Mouse (Mus musculus): ENCODE data around the gene Lzts3. TPM values are rescaled to one million over a fixed set of nuclear protein-coding genes. Genes with fewer than 3 reads are reported as not detected.
A peak's percentile ranks its signal among the peaks of the same experiment; 100 is the strongest.

Lzts3 gene
- polyA plus RNA-seq, 1 experiment from 2014 or later, result 1.4 TPM

DNA sequence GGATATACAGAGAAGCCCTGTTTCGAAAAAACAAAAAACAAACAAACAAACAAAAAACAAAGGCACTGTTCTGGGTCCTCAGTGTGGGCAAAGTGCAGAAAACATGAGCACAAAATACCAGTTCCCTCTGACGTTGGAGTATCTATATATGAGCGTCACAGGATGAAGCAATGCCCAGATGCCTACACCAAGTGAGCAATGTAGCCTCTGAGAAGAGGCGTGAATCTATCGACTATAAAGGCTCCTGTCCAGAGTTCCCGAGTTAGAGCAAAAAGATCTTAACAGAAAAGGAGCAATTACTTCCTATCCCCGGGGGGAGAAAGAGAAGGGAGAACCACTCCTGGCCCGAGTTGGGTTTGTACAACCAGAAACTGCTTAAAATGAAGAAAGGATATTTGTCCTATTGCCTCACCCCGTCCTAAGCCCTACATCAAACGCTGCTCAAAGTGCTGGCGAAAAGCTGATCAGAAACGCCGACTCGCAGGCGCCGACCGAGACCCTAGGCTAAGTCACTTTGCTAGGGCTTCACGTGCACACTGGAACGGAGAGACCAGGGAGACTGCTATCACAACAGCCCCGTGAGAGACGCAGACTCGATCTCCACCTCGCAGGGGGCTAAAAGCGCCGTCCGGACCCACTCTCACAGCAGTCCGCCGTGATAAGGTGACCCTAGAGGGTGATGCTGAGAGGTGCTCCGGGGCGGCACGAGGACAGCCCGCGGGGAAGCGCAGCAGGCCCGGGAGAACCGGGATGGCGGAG lies 13.3 kb downstream of the Lzts3 start:
- Histone ChIP-seq H3K4me3 (ENCODE audit: inconsistent target) (peak overlapping the region; percentile 97), H3K36me3 (ENCODE audit: inconsistent target) (peaks cover 19% of the 10 kb centered on the region; the same call in 1 of the 2 replicates), H3K79me2 (ENCODE audit: inconsistent target) (peaks cover 56% of the 10 kb centered on the region), H3K27ac (peak overlapping the region; percentile 28)
- 1% methylated on average over 37 of the region's 37 CpGs for WGBS (ENCODE audit: missing documents)

DNA sequence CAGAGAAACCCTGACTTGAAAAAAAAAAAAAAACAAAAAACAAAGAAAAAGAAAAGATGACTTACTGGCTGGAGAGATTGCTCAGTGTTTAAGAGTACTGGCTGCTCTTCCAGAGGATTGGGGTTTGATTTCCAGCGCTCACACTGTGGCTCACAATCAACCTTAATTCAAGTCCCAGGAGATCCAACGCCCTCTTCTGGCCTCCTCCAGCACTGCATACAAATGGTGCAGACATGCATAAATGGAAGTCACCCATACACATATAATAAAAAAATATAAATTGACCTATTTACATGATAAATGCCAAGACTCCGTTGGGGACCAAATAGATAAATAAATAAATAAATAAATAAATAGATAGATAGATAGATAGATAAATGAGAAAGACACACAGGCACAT lies 14.2 kb downstream of the Lzts3 start:
- WGBS (ENCODE audit: missing documents), result 69% methylated on average over 3 of the region's 3 CpGs
- Histone ChIP-seq H3K36me3 (ENCODE audit: inconsistent target) (peaks cover 19% of the 10 kb centered on the region; the same call in 1 of the 2 replicates), H3K79me2 (ENCODE audit: inconsistent target) (peaks cover 65% of the 10 kb centered on the region), H3K27ac (no peak overlapping the region), H3K4me3 (ENCODE audit: inconsistent target) (peak overlapping the region; percentile 97; the same call in 1 of the 2 replicates)

DNA sequence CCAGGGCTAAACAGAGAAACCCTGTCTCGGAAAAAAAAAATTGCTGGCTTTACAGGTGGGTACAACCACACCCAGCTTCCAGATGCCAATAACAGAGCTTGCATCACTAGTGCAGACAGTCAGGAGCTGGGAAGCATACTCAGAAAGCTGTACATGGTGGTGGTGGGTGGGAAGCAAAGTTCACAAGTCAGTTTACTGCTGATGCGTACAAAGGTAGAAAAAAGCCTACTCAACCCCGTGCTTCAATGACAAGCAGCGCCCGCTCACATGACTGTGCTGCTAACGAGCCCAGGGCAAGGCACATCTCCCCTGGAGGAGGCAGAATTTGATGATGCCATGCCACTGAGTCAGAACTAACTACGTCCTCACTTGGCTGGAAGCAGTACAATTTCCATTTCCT lies 23.6 kb downstream of the Lzts3 start:
- Histone ChIP-seq H3K4me3 (ENCODE audit: inconsistent target) (no peak overlapping the region), H3K79me2 (ENCODE audit: inconsistent target) (peaks cover 33% of the 10 kb centered on the region), H3K27ac (no peak overlapping the region), H3K36me3 (ENCODE audit: inconsistent target) (peaks cover 32% of the 10 kb centered on the region)
- 89% methylated on average over 7 of the region's 7 CpGs for WGBS (ENCODE audit: missing documents)

DNA sequence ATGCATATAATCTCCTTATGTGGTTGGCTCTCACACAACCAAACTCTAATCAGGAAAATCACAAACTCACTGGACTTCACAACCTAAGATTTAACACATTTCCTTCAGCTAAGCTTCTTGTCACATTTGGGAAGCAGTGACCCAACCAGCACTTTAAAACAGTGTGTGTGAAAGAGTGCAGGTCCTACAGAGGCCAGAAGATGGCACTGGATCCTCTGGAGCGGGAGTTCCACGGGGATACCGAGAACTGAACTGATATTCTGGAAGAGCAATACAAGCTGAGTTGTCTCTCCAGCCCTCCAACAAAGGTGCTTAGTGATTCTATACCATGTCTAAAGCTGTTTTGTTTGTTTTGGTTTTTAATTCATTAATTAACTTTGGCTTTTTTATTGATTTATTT lies 29.5 kb downstream of the Lzts3 start:
- Histone ChIP-seq H3K79me2 (ENCODE audit: inconsistent target) (no peaks in the 10 kb centered on the region), H3K27ac (no peak overlapping the region), H3K4me3 (ENCODE audit: inconsistent target) (no peak overlapping the region), H3K36me3 (ENCODE audit: inconsistent target) (peaks cover 18% of the 10 kb centered on the region)
- 86% methylated on average over 3 of the region's 3 CpGs for WGBS (ENCODE audit: missing documents)

DNA sequence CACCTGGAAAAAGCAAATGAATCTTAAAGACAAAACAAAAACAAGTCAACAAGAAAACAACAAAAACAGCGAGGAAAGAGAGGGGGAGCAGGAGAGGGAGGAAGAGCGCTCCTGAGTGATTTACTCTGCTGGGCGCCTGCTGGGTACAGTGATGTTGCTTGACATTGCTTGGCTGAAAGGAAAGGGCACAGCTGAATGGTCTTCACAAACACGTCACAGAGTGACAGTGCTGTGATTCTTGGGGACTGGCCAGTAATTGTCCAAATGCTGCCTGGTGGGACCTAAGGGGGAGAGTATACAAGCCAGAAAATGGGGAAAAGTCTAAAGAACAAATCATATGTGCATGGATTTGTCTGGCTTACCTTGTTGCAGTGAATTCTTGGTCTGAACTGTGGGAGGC lies 40.4 kb downstream of the Lzts3 start:
- Histone ChIP-seq H3K27ac (no peak overlapping the region), H3K79me2 (ENCODE audit: inconsistent target) (no peaks in the 10 kb centered on the region), H3K36me3 (ENCODE audit: inconsistent target) (peaks cover 42% of the 10 kb centered on the region), H3K4me3 (ENCODE audit: inconsistent target) (no peak overlapping the region)
- WGBS (ENCODE audit: missing documents), result 94% methylated on average over 4 of the region's 4 CpGs

DNA sequence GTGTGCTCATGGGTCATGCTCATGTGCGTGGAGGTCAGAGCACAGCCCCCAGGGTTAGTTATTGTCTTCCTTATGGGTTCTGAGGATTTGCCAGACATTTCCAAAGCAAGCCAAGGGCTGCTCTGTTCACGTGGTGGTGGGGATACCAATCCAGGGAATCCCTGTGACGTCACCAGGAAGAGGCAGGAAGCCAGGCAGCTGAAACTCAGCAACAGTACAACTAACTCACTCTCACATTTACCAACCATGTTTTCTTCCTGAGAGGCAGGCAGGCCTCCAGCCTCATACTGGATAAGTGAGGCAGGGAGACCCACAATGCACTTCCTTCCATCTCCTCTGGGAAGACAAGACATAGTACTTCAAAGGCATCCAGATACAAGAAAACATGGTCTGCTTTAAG lies 44.2 kb downstream of the Lzts3 start:
- H3K4me3 ChIP-seq (ENCODE audit: inconsistent target), result no peak overlapping the region
- 95% methylated on average over 3 of the region's 3 CpGs for WGBS (ENCODE audit: missing documents)
- peaks cover 40% of the 10 kb centered on the region for H3K36me3 ChIP-seq (ENCODE audit: inconsistent target)
- H3K79me2 ChIP-seq (ENCODE audit: inconsistent target), result no peaks in the 10 kb centered on the region
- no peak overlapping the region for H3K27ac ChIP-seq

DNA sequence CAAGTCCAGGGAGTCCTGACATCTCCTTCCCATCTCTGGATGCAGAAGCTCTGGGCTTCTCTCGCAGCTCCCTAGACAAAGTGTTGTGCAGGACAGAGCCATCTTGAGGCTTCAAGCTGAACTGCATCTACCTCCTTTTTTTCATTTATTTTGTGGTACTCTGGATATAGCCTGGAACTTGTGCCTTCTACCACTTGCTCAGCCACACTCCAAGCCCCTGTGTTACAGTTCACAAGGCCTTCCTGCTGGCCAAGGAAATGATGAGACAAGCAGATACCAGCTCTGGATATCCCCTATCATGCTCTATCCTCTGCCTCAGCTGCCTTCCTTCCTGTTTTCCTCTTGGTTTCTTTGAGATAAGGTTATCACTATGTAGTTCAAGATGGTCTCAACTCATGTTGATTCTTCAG lies 45.0 kb downstream of the Lzts3 start:
- WGBS (ENCODE audit: missing documents), result 60% methylated on average over 1 of the region's 1 CpGs
- H3K4me3 ChIP-seq (ENCODE audit: inconsistent target), result no peak overlapping the region
- H3K27ac ChIP-seq, result no peak overlapping the region
- peaks cover 32% of the 10 kb centered on the region for H3K36me3 ChIP-seq (ENCODE audit: inconsistent target)
- H3K79me2 ChIP-seq (ENCODE audit: inconsistent target), result no peaks in the 10 kb centered on the region

DNA sequence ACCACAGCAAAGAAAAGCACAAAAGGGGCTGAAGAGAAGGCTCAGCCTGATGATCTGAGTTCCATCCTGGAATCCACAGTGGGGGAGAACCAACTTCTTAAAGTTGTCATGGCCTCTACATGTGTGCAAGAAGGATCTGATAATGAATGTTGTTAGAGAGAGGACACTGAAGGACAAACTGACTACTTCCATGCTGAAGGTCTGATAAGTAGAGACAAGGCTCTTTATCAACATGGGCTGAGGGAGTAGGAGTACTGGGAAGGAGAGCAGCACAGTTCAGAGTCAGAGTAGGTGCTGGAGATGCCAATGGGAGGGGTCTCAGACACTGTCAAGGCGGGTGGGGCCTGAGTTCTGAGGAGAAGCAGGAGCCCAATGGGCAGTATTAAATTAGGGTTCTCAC lies 47.0 kb downstream of the Lzts3 start:
- Histone ChIP-seq H3K27ac (no peak overlapping the region), H3K4me3 (ENCODE audit: inconsistent target) (no peak overlapping the region), H3K36me3 (ENCODE audit: inconsistent target) (peaks cover 31% of the 10 kb centered on the region), H3K79me2 (ENCODE audit: inconsistent target) (no peaks in the 10 kb centered on the region)
- 100% methylated on average over 1 of the region's 1 CpGs for WGBS (ENCODE audit: missing documents)

DNA sequence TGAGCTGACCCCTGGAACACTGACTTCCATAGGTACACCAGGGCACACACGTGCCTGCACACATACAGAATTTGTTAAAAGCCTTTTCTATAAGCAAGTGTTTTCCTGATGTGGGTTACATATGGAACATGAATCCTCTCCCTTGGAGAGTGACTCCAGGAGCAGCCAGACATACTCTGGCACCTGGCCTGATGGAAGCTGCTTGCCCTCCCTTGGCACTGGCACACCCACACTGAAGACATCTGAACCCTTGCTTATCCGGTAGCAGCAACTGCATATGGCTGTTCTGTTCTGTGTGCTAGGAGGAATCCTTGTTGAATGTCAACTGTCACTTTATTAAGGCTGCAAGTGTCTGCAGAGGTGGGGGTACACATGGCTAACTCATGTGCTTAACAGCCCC lies 51.6 kb downstream of the Lzts3 start:
- 100% methylated on average over 2 of the region's 2 CpGs for WGBS (ENCODE audit: missing documents)
- H3K36me3 ChIP-seq (ENCODE audit: inconsistent target), result peaks cover 14% of the 10 kb centered on the region; the same call in 1 of the 2 replicates
- no peak overlapping the region for H3K4me3 ChIP-seq (ENCODE audit: inconsistent target)
- no peaks in the 10 kb centered on the region for H3K79me2 ChIP-seq (ENCODE audit: inconsistent target)
- no peak overlapping the region for H3K27ac ChIP-seq

DNA sequence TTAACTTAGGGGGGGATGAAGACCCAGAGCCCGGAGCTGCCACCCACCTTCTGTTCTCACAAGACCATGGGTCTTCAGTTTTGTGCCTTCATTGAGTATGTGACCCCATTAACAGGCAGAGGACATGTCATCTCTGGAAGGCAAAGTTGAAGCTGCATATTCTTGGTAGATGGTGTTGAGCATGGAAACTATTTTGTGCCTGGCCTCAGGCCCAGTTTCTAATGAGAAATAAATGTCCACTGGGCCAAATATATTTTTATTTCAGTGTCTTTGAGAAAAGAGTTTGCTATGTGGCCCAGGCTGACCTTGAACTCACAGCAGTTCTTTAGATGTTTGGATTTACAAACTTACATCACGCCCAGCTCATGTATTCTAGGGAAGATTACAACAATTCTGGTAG lies 52.8 kb downstream of the Lzts3 start:
- Histone ChIP-seq H3K36me3 (ENCODE audit: inconsistent target) (peaks cover 10% of the 10 kb centered on the region; the same call in 1 of the 2 replicates), H3K4me3 (ENCODE audit: inconsistent target) (no peak overlapping the region), H3K79me2 (ENCODE audit: inconsistent target) (no peaks in the 10 kb centered on the region), H3K27ac (no peak overlapping the region)
- 94% methylated on average over 2 of the region's 2 CpGs for WGBS (ENCODE audit: missing documents)

DNA sequence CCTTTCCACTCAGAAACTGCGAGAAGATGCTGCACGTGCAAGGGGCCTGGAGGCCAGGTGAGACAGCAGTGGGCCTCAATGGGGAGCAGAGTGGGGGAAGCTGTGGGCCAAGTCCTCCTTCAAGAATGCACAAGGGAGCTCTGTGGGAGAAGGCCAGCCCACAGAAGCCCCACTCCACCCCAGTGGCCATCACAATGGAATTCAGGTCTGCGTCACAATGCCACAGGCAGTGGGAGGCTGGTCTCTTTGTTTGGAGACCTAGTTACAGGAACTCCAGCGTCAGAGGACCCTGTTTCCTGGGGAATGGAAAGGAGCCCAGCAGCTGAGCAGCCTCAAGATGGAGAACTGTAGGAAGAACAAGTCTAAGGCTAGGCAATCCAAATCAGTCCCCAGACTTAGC lies 53.4 kb downstream of the Lzts3 start:
- H3K4me3 ChIP-seq (ENCODE audit: inconsistent target), result no peak overlapping the region
- peaks cover 8% of the 10 kb centered on the region; the same call in 1 of the 2 replicates for H3K36me3 ChIP-seq (ENCODE audit: inconsistent target)
- no peaks in the 10 kb centered on the region for H3K79me2 ChIP-seq (ENCODE audit: inconsistent target)
- WGBS (ENCODE audit: missing documents), result 83% methylated on average over 4 of the region's 4 CpGs
- H3K27ac ChIP-seq, result no peak overlapping the region

DNA sequence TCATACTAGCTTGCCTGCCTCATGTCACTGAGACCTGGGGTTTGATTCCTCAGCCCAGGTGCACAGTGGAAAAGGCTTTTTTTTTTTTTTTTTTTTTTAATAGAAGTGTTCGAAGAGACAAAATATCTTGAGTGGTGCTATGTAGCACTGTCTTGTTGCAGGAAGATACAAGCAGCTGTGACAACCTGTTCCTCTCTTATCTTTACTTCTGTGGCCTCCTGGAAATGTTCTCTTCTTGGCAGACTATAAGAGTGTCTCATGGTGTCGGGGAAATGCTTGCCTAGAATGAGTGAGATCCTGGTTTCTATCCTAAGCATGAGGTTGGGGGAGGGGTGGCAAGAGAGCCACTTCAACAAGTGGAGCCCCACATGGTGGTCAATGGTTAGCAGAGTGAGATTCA lies 54.2 kb downstream of the Lzts3 start:
- 85% methylated on average over 2 of the region's 2 CpGs for WGBS (ENCODE audit: missing documents)
- Histone ChIP-seq H3K4me3 (ENCODE audit: inconsistent target) (no peak overlapping the region), H3K27ac (no peak overlapping the region), H3K36me3 (ENCODE audit: inconsistent target) (peaks cover 8% of the 10 kb centered on the region; the same call in 1 of the 2 replicates), H3K79me2 (ENCODE audit: inconsistent target) (no peaks in the 10 kb centered on the region)

DNA sequence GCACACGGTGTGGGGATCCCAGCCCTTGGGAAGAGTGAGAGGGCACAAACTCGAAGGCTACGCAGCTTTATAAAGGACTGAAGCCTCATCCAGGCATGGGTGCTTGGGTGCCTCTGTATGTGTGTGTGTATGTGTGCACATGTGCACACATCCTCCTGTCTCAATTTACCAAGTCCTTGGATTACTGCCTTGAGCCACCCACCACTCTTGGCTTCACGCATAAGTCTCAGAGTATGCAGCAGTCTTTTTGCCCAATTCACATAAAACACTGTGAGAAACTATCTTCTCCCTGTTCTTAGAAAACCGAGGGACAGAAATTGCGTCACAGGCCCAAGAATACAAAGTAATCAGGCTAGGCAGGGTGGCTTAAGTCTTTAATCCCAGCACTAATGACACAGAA lies 56.6 kb downstream of the Lzts3 start:
- Histone ChIP-seq H3K27ac (no peak overlapping the region), H3K79me2 (ENCODE audit: inconsistent target) (no peaks in the 10 kb centered on the region), H3K4me3 (ENCODE audit: inconsistent target) (no peak overlapping the region), H3K36me3 (ENCODE audit: inconsistent target) (peaks cover under 1% of the 10 kb centered on the region; the same call in 1 of the 2 replicates)
- WGBS (ENCODE audit: missing documents), result 60% methylated on average over 6 of the region's 6 CpGs

DNA sequence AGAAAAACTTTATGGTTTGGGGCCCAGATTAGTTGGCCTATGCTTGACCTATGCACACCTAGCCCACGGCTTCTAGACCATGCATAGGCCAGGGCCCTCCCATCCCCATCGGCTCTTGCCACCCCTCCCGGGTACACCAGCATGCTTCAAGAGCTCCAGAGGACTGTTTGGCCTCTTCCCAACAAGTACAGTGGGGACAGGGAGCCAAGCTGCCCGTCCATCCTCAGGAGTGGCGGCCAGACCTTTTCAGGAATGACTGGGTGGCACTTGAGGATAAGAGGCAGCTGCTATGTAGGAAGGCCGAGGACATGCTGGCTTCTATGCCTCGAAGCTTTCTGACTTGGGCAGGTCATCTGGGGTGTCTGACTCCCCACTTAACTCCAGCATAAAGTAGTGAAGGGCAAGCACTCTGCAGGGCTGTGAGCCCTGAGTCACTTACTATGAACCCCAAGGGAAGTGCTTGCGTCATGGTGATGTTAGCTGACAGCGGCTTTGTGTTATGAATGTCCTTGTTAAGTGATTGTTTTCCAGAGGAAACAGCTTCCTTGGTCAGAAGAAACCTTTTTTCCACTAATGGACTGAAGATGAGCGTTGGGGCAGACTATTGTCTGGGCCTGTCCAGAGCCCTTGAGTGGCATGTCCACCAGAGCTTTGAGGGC lies 58.6 kb downstream of the Lzts3 start:
- Histone ChIP-seq H3K79me2 (ENCODE audit: inconsistent target) (no peaks in the 10 kb centered on the region), H3K4me3 (ENCODE audit: inconsistent target) (no peak overlapping the region), H3K36me3 (ENCODE audit: inconsistent target) (no peaks in the 10 kb centered on the region), H3K27ac (no peak overlapping the region)
- 89% methylated on average over 10 of the region's 10 CpGs for WGBS (ENCODE audit: missing documents)

All from macrophage (primary cell).